Mouse (Mus musculus) liver, embryonic 12.5 days (tissue): ENCODE measurements around the gene Uhmk1. TPM values are rescaled to one million over a fixed set of nuclear protein-coding genes. Genes with fewer than 3 reads are reported as not detected.

Experiments used
- ATAC-seq: fragments of 200-750 bp; cut with Nextera tagmentation; 2 replicates; pipeline ENCODE4 v1.8.0; 2017; ENCODE audit warnings: moderate number of reproducible peaks, mild to moderate bottlenecking, moderate library complexity
- H3K27ac ChIP-seq: fragments of 300-500 bp; sonication (generic); 2 replicates; pipeline ENCODE4 v1.5.1; 2016; ENCODE audit warnings: mild to moderate bottlenecking
- H3K27me3 ChIP-seq: fragments of 300-500 bp; sonication (generic); replicated peaks from 2 replicates; pipeline ENCODE4 v1.6.1; 2016; ENCODE audit warnings: mild to moderate bottlenecking, moderate library complexity
- H3K36me3 ChIP-seq: fragments of 300-500 bp; sonication (generic); 2 replicates; pipeline ENCODE4 v1.6.1; 2016; ENCODE audit warnings: mild to moderate bottlenecking, moderate library complexity
- H3K4me1 ChIP-seq: fragments of 300-500 bp; sonication (generic); 2 replicates; pipeline ENCODE4 v1.6.1; 2016
- H3K4me2 ChIP-seq: fragments of 300-500 bp; sonication (generic); 2 replicates; pipeline ENCODE4 v1.6.1; 2016; ENCODE audit warnings: mild to moderate bottlenecking, moderate library complexity
- H3K4me3 ChIP-seq: fragments of 300-500 bp; sonication (generic); 2 replicates; pipeline ENCODE4 v1.5.1; 2016; ENCODE audit warnings: mild to moderate bottlenecking, moderate library complexity
- H3K9ac ChIP-seq: fragments of 300-500 bp; sonication (generic); 2 replicates; pipeline ENCODE4 v1.6.1; 2016; ENCODE audit warnings: mild to moderate bottlenecking, moderate library complexity
- H3K9me3 ChIP-seq: fragments of 300-500 bp; sonication (generic); replicated peaks from 2 replicates; pipeline ENCODE4 v1.6.1; 2016; ENCODE audit warnings: mild to moderate bottlenecking, moderate library complexity
- WGBS: fragments of 180-500 bp; shearing (Covaris S2); methylation state at CpG from one replicate; pipeline ENCODE4 v1.1.7; 2016; ENCODE audit not compliant: insufficient replicate concordance; 5-methylcytosine and 5-hydroxymethylcytosine counted together
- polyA plus RNA-seq: library from polyadenylated mRNA; unstranded; fragments of >200 nt; fragmentation: Nextera tagmentation; extraction: Ambion mirVana; gene quantifications from 2 replicates; pipeline ENCODE4 v1.2.1, GENCODE M21; 2016

Gene Uhmk1
- polyA plus RNA-seq, 1 experiment from 2014 or later: 12.1 TPM

DNA sequence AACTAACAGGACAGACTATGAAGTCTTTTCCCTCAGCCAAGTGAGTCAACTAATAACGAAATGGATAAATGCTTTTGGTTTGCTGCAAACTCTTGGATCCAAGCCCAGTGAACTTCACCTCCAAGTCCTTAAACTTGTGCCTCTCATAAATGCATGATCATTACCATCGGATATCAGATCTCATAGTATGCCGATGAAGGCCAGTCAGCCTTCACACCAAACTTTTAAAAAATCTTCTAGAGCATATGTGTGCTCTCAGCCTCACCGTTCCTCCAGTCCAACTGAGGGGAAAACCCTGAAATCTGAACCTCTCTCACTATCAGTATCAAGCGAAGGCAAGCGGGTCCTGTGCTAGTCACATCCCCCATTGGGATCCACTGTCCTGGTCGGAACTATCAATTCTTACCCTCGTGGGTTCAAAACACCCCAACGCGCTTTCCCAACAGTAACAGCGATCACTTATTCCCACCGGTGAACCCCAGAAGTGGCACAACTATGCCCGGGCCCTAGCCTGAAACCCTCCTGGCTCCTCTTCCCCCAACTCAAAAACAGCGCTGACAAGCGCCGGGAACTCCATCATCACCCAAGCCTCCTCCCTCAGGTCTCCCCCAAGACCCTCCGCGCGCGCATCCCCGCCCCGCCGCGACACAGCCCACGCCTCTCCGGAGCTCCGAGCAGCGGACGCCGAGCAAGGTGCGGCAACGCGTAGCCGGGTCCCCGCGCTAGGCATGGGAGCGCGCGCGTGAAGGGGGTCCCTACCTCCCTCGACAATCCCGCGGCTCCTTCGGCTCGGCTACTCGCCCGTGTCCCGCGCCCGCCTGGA is 41.0 kb downstream of the Uhmk1 start:
- Histone ChIP-seq H3K9ac (peak overlapping the region; percentile 95), H3K4me3 (peak overlapping the region; percentile 91), H3K4me1 (peaks cover 39% of the 10 kb centered on the region), H3K9me3 (no peaks in the 10 kb centered on the region), H3K4me2 (peak overlapping the region; percentile 90), H3K36me3 (no peaks in the 10 kb centered on the region), H3K27ac (peak overlapping the region; percentile 92), H3K27me3 (no peaks in the 10 kb centered on the region)
- WGBS: 1% methylated on average over 50 of the region's 50 CpGs
- peak; percentile 59 for ATAC-seq

DNA sequence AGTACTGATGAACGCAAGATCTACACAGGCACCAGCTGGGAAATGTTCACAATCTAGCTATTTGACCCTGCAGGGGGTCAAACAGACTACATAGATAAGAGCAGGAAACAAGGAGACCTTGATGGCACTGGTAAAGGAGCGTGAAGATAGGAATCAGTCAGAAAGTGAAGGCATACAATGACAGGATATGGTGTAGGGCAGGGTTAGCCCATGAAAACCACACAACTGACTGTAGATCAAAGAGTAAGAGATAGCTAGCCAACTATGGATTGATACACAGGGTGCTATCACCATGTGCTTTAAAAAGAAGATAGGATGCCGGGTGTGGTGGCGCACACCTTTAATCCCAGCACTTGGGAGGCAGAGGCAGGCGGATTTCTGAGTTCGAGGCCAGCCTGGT is 47.4 kb downstream of the Uhmk1 start:
- Histone ChIP-seq H3K4me1 (peaks cover 19% of the 10 kb centered on the region), H3K27ac (no peak overlapping the region), H3K27me3 (no peaks in the 10 kb centered on the region), H3K4me2 (no peak overlapping the region), H3K9ac (no peak overlapping the region), H3K9me3 (no peaks in the 10 kb centered on the region), H3K4me3 (no peak overlapping the region), H3K36me3 (peaks cover 29% of the 10 kb centered on the region)
- peak; percentile 36; the same call in 1 of the 2 replicates for ATAC-seq
- WGBS: 58% methylated on average over 6 of the region's 6 CpGs

DNA sequence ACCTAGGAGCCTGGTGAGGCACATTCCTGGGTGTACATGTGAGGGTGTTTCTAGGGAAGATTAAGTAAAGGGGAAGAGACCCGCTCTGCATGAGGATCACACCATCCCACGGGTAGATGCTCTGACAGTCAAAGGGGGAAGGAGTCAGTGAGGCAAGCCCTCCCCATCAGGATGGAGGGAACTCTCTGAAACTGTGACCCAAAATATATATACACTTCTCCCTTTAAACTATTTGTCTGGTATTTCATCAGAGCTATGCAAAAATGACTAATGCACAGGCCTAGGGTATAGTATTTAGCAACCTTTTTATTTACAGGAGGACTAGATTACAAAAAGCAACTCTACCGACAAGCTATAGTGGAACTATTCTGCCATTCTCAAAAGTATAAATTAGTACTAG is 50.3 kb downstream of the Uhmk1 start:
- Histone ChIP-seq H3K27me3 (no peaks in the 10 kb centered on the region), H3K4me1 (peaks cover 17% of the 10 kb centered on the region), H3K36me3 (peaks cover 54% of the 10 kb centered on the region), H3K4me2 (no peak overlapping the region), H3K4me3 (no peak overlapping the region), H3K27ac (no peak overlapping the region), H3K9me3 (no peaks in the 10 kb centered on the region), H3K9ac (no peak overlapping the region)
- ATAC-seq: no peak
- WGBS: 60% methylated on average over 3 of the region's 3 CpGs

DNA sequence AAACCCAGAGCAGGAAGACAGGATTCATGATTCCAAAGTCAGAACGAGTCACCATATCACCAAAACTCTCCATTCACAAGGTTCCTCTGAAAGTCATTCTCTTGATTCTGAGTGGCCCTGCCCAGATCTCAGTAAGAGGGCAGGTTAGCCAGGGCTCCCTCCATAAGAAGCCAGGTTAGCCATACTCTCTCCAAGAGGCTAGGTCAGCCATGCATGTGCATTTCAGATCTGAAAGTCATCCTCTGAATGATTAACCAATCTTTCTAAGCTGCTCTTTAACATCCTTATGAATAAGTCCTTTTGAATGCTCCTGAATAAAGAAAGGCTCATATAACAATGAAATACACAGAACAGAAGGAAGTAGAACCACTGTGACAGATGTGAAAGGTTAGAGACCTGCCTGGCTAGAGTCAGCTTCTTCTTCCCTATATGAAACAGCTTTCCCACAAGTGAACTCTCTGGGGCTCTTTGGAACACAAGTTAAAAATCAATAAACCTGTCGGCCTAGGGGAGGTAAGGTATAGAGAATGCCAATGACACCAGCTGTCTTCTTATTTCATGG is 51.1 kb downstream of the Uhmk1 start:
- Histone ChIP-seq H3K4me3 (no peak overlapping the region), H3K9ac (no peak overlapping the region), H3K27me3 (no peaks in the 10 kb centered on the region), H3K27ac (no peak overlapping the region), H3K4me1 (peaks cover 17% of the 10 kb centered on the region), H3K9me3 (no peaks in the 10 kb centered on the region), H3K36me3 (peaks cover 60% of the 10 kb centered on the region), H3K4me2 (no peak overlapping the region)
- 69% methylated on average over 2 of the region's 2 CpGs for WGBS
- no peak for ATAC-seq

DNA sequence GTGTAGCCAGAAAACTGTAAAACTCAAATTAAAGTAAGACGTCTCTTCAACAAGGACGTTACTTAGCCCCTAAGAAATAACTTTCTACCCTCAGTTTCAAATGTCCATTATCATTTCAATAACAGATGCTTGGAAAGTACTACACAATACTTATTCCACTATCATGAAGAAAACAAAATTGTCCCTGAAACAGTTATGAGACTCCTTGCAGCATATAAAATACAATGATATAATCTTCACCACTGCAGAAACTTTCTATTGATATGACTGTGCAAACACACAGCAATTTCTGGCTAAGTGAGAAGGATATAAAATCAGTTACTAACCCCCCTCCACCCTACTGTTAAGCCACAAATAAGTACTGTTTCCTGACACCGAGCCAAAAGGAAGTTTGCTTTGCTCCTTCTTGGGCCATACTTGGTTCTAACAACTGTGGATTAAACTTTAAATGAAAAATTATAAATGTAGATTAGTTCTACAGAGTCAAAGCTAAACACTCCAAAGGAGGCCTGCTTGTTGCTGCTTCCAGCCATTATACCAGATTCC is 51.7 kb downstream of the Uhmk1 start:
- Histone ChIP-seq H3K4me1 (peaks cover 17% of the 10 kb centered on the region), H3K27ac (no peak overlapping the region), H3K4me3 (no peak overlapping the region), H3K4me2 (no peak overlapping the region), H3K27me3 (no peaks in the 10 kb centered on the region), H3K36me3 (peaks cover 66% of the 10 kb centered on the region), H3K9me3 (no peaks in the 10 kb centered on the region), H3K9ac (no peak overlapping the region)
- no peak for ATAC-seq
- WGBS: 63% methylated on average over 3 of the region's 3 CpGs

DNA sequence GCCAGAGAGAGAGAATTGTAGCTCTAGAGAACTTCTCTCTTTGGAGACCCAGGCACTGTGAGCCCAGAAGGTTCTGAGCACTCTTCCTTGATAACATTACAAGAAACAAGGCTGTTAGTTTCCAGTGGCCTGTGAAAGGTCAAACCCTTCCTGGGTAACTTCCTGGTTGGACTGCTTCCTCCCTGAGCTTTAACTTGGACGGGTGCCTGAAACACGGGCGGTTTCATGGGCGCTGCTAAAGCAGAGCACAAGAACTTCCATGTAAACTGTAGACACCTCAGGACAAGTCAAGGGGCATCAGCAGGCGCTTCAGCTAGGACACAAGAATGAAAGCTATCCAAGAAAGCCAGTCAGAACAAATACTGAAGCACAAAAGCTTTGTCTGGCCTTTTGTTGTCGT is 53.3 kb downstream of the Uhmk1 start:
- 68% methylated on average over 6 of the region's 6 CpGs for WGBS
- H3K9me3 ChIP-seq: no peaks in the 10 kb centered on the region

DNA sequence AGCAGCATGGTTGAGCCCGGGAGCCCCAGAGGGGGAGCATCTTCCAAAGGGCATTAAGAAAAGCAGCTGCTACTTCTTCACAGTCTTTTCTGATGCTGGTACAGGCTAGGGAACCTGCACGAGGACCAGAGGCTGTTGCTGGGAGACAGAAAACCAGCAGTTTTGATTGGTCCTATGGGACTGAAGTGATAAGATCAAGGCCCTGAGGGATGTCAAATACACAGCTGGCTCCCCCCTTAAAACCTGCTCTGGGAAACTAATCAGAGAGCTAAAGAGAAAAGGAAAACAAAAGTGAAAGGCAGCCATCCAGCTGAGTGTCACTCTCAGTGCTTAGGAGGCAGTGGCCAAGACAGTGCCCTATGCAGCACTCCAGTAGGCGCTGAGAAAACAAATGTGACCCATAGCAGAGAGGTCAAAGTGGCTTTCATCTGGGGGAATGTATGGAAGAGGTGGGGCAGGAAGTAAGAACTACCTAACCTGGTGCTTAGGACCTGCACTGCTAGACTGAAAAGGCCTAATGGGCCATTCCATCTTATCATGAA is 54.7 kb downstream of the Uhmk1 start:
- H3K27me3 ChIP-seq: no peaks in the 10 kb centered on the region
- H3K36me3 ChIP-seq: peaks cover 78% of the 10 kb centered on the region
- no peak overlapping the region for H3K4me3 ChIP-seq
- H3K9me3 ChIP-seq: no peaks in the 10 kb centered on the region
- peaks cover 5% of the 10 kb centered on the region for H3K4me1 ChIP-seq
- WGBS: 71% methylated on average over 3 of the region's 3 CpGs
- no peak overlapping the region for H3K4me2 ChIP-seq
- H3K9ac ChIP-seq: no peak overlapping the region
- H3K27ac ChIP-seq: no peak overlapping the region
- ATAC-seq: peak; percentile 24; the same call in 1 of the 2 replicates

More for the DNA sequence above, 53.3 kb downstream of the Uhmk1 start:
- no peak overlapping the region for H3K9ac ChIP-seq
- H3K4me1 ChIP-seq: peaks cover 5% of the 10 kb centered on the region; the same call in 1 of the 2 replicates
- peaks cover 78% of the 10 kb centered on the region for H3K36me3 ChIP-seq
- no peaks in the 10 kb centered on the region for H3K27me3 ChIP-seq
- ATAC-seq: no peak
- H3K27ac ChIP-seq: no peak overlapping the region
- no peak overlapping the region for H3K4me3 ChIP-seq
- no peak overlapping the region for H3K4me2 ChIP-seq

DNA sequence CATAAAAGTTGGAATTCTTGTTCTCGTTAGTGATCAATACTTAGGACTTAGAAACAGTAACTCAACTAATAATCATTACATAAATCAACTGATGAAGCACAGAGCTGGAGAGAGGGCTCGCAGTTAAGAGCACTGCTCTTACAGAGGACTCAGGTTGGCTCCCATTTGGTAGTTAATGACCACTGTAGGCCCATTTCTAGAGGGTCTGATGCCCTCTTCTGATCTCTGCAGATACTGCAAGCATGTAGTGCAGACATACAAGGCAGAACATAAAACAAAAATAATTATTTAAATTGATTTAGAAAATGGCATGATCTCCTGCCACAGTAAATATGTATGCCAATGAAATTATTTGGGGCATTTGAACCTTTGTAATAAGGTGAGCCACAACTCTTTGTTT is 55.5 kb downstream of the Uhmk1 start:
- no peak overlapping the region for H3K4me3 ChIP-seq
- no peaks in the 10 kb centered on the region for H3K9me3 ChIP-seq
- H3K9ac ChIP-seq: no peak overlapping the region
- H3K4me1 ChIP-seq: peaks cover 5% of the 10 kb centered on the region
- H3K36me3 ChIP-seq: peaks cover 75% of the 10 kb centered on the region
- H3K27me3 ChIP-seq: no peaks in the 10 kb centered on the region
- ATAC-seq: no peak
- 77% methylated on average over 2 of the region's 2 CpGs for WGBS
- H3K4me2 ChIP-seq: no peak overlapping the region
- no peak overlapping the region for H3K27ac ChIP-seq

DNA sequence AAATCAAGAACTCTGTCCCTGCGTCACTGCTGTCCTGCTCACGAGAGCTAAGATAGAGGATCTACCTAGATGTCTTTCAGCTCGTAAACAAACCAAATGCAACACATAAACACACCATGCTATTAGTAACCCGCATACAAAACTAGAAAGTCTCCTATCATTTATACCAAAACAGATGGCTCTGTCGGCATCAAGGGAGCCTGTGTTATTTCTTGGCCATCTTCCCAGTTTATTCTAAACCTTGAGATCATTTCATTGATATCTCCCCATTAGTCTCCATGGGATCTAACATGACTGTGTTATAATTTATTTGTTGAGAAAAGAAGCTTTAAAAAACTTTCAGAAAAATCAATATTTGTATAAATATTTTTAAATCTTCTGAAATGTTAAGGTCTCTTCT is 59.4 kb downstream of the Uhmk1 start:
- Histone ChIP-seq H3K4me3 (no peak overlapping the region), H3K4me2 (no peak overlapping the region), H3K27me3 (no peaks in the 10 kb centered on the region), H3K36me3 (peaks cover 63% of the 10 kb centered on the region), H3K27ac (no peak overlapping the region), H3K9me3 (no peaks in the 10 kb centered on the region), H3K4me1 (no peaks in the 10 kb centered on the region; the same call in 1 of the 2 replicates), H3K9ac (no peak overlapping the region)
- ATAC-seq: no peak
- 86% methylated on average over 5 of the region's 5 CpGs for WGBS

DNA sequence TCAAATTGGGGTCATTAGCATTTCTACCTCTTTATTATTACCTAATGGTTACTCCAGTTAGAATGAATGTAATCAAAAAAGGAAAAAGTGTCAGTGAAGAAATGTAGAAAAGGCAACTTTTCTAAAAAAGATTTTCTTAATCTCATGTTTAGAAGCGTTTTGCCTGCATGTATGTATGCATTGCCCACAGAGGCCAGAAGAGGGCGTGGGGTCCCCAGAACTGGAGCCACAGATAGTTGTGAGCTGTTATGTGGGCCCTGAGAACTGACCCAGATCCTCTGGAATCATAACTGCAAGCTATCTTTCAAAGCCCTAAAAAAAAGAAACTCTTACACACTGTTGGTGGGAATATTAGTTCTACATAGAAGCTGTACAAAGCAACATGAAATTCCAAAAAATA is 59.9 kb downstream of the Uhmk1 start:
- ATAC-seq: no peak
- no peak overlapping the region for H3K27ac ChIP-seq
- no peak overlapping the region for H3K4me3 ChIP-seq
- WGBS: 61% methylated on average over 2 of the region's 2 CpGs
- H3K36me3 ChIP-seq: peaks cover 63% of the 10 kb centered on the region
- no peak overlapping the region for H3K9ac ChIP-seq
- no peak overlapping the region for H3K4me2 ChIP-seq
- no peaks in the 10 kb centered on the region for H3K9me3 ChIP-seq
- no peaks in the 10 kb centered on the region for H3K27me3 ChIP-seq
- no peaks in the 10 kb centered on the region; the same call in 1 of the 2 replicates for H3K4me1 ChIP-seq

DNA sequence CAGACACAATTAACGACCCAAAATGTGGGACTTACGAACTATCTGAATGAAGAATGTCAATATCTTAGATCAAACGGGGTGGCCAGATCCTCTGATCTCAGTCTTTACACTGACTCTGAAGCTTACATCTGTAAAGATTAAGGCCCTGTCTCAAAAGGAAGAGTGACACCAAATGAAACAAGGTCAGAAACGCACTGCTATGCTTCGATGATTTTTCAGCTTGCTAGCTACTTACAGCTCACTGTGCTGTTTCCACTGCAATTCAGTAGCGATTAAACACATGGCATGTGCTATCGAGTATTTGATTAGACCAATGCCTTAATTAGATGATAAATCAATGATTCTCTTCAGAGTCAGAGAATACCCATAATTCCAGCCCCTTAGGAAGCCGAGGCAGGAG is 61.2 kb downstream of the Uhmk1 start:
- H3K4me1 ChIP-seq: peaks cover 11% of the 10 kb centered on the region
- no peak overlapping the region for H3K9ac ChIP-seq
- peaks cover 65% of the 10 kb centered on the region for H3K36me3 ChIP-seq
- H3K4me2 ChIP-seq: no peak overlapping the region
- ATAC-seq: no peak
- H3K9me3 ChIP-seq: no peaks in the 10 kb centered on the region
- no peak overlapping the region for H3K27ac ChIP-seq
- no peak overlapping the region for H3K4me3 ChIP-seq
- no peaks in the 10 kb centered on the region for H3K27me3 ChIP-seq
- 83% methylated on average over 8 of the region's 8 CpGs for WGBS

DNA sequence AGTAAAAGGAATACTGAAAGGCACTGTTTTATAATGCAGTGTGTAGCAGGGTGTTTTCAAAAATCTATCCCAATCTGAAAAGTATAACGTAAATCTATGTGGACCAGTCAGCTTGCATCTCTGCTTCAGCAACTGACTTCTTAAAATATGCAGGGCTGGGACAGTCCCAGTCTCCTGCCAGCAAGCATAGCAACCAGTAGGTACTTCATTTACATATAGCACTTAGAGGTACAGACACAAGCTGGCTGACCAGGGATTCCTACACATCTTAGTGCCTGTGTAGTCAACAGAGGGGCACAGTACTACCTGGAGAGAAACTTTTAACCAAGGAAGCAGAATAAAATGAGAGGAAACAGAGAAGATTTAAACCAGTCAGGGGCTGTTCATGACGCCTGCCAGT is 62.6 kb downstream of the Uhmk1 start:
- Histone ChIP-seq H3K4me3 (no peak overlapping the region), H3K27me3 (no peaks in the 10 kb centered on the region), H3K4me2 (no peak overlapping the region), H3K27ac (no peak overlapping the region), H3K9me3 (no peaks in the 10 kb centered on the region), H3K9ac (no peak overlapping the region), H3K4me1 (peaks cover 25% of the 10 kb centered on the region), H3K36me3 (peaks cover 61% of the 10 kb centered on the region)
- no peak for ATAC-seq
- 69% methylated on average over 2 of the region's 2 CpGs for WGBS
